Mouse (Mus musculus): ENCODE measurements around the gene Pkn3. TPM values are rescaled to one million over a fixed set of nuclear protein-coding genes. Genes with fewer than 3 reads are reported as not detected.
A peak's percentile ranks its signal among the peaks of the same experiment; 100 is the strongest.
"Not testable (repeated sequence)": the region's sequence is repeated elsewhere in the genome, so short reads cannot be mapped to it uniquely, and the experiment has no call there.

Gene Pkn3
- 1 to 10 TPM; 4.8 to 6.6 (median 5.8) TPM for total RNA-seq (2022)

- peak; percentile 83 for DNase-seq
Observed at GRCm38 (mm10) chr2:30077502-30078348, at the start of gene Pkn3. Gene Pkn3, plus strand, starts transcription at chr2:30077684.

DNA sequence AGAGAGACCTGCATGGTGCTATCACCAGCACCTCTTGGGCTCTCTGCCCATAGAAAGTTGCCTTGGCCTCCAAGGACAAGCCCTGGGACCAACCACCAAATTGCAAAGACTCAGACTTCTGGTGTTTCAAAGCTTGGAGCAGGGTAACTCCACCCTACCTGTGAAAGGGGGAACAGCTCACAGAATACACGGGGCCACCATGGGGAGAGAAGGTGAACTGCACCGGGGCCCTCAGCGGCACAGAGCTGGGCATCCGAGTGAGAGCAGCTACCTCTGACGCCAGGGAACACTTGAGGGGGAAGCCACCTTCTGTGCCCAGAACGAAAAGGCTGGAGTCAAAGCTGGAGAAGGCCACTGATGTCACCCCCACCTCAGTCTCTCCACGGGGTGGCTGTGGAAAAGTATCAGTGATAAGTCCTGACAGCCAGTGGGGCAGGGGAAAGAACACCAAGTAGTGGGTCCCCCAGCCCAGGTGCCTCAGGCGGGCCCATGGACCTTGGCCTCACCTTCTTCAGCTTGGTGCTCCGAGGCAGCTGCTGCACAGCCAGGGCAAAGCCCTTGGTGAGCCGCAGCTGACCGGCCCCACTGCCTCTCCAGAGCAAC, 45.1 kb upstream of the Pkn3 start:
- no peak for DNase-seq

GRCm38 (mm10) chr2:30032957-30033356, 44.5 kb upstream of the Pkn3 start:
- DNase-seq, result no peak

DNA sequence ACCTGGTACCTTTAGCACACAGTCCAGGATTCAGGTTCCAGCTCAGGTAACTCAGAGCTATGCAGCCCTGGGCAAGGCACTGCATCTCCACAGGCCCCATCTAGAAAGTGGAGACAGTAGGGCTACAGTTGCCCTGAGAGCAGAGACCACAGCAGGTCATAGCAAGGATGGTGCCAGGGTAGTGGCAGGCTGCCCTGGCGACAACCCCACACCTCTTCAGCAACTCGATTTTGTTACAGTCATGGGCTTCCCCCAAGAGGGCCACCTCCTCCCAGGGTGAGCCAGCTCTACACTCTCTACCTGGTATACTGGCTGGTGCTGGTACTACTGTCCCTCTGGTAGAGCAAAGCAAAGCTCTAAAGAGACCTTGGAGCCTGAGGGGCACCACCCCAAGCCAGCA, 39.7 kb upstream of the Pkn3 start:
- no peak for DNase-seq

GRCm38 (mm10) chr2:30038370-30038769, 39.1 kb upstream of the Pkn3 start:
- no peak for DNase-seq

GRCm38 (mm10) chr2:30039687-30040086, 37.8 kb upstream of the Pkn3 start:
- DNase-seq, result no peak

DNA sequence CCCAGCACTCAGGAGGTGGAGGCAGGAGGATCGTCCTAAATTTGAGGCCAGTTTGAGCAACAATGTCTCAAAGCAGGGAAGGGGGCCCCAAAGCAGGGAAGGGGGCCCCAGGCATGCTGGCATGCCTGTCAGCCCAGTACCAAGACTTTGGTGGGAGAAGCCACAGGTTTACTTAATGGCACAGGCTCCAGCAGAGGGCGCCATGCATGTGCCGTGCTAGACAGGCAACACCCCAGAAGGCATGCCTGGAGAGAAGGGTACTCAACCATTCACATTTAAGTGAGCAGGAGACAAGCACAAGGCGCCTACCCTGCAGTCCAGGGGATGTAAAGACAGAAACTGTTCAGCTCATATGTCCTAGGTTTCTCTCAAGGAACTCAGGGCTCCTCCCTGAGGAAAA, 35.0 kb upstream of the Pkn3 start:
- peak; percentile 57 for DNase-seq

- no peak for DNase-seq
Observed at GRCm38 (mm10) chr2:30044550-30044949, 32.9 kb upstream of the Pkn3 start.

DNA sequence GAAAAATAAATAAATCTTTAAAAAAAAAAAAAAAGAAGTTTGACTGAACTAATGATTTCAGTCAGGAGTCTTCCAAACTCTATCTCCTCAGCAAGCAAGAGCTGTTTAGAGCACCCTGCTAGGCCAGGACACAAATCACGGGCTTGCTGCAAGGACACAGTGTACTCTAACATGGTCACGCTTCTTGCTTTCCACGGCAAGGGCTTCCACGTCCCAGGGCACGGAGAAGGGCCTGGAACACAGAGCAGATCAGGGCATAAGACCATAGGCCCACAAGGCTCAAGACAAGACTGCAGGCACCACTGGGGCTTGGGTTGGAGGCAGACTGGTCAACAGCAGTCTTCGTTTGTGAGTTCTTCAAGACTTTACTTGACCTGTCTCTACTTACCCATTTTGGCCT, 30.4 kb upstream of the Pkn3 start:
- no peak for DNase-seq

- no peak for DNase-seq
Observed at GRCm38 (mm10) chr2:30048101-30048501, 29.4 kb upstream of the Pkn3 start.

DNA sequence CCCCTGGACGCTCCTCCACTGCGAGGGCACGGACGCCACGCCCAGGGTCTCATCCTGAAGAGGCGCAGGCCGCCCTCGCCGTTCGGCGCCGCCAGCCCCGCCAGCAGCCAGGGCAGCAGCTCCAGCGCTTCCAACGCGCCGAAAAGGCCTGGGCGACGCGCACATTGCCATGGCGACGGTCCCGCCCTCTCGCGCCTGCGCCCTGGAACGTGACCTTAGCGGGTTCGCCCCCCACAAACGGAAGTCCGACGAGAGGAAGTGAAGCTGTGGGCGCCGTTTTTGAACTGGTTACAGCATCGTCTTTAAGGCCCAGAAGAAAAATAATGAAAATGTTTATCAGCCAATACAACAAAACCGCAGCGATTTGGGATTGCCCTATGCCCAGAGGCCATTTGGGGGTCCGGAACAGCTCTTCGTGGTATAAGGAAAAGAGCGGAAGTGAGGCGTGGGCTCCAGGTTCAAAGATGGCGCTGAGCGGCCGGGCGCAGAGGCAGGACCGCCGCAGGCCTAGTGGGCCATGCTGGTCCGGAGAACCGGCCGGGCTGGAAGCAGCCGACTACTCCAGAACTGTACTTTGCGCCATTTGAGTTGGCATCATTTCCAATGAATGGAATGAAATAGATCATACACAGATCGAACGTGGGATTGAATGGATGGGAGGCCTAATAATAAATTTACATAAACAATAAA, 28.6 kb upstream of the Pkn3 start, which contains the start of gene Wdr34:
Wdr34 (minus strand) TSS at position 183 of the 690 bp plus-strand sequence.
- peak; percentile 96 for DNase-seq

DNA sequence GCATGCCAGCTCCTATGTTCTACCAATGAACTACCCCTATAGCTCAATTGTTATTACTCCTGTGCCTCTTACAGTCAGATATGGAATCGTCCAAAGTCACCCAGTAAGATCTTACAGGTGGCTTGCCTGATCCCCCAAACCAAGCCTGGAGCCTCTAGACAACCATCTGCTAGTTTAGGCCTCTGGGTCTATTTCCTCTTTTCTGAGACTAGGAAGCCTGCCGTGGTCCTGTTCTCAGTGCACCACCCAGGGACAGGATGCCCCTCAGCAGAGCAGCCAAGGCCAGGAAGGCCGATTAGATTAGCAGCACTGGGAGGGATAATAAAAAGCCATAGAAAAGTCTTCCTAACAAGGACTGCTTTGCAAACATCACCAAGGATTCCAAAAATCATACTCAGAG, 27.7 kb upstream of the Pkn3 start:
- no peak for DNase-seq

DNA sequence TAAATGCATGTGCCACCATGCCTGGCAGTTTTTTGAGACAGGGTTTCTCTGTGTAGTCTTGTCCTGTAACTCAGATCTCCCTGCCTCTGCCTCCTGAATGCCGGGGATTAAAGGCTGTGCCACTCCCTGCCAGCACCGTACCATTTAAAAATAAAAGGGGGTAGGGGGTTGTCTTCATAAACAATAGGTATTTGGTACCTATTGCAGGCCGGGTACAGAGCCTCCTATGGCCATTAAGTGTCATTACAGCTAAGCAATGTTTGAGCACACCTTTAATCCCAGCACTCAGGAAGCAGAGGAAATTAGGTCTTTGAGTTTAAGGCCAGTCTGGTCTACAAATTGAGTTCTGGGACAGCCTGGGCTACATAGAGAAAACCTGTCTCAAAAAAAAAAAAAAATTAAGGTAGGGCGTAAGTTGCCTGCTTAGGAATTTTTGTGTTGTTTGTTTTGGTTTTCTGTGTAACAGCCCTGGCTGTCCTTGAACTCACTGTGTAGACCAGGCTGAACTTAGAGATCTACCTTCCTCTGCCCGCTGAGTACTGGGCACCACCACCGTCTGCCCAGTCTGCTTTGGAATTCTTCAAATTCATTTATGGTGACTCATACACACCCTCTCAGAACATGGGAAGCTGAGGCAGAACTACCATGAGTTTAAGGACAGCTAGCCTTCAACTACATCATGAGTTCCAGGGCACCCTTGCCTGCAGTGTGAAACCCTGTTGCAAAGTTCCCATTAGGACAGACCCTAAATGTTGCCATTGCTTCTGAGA, 25.3 kb upstream of the Pkn3 start:
- no peak for DNase-seq

DNA sequence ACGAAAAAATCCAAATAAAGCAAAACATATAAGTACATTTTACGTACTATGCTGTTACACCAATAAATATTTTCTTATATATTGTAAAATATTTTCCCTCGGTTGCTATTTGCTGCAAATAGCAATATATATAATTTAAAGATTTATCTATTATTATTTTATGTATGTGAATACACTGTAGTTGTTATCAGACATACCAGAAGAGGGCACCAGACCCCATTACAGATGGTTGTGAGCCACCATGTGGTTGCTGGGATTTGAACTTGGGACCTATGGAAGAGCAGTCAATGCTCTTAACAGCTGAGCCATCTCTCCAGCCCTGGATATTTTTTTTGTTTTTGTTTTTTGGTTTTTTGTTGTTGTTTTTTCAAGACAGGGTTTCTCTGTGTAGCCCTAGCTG, 22.2 kb upstream of the Pkn3 start:
- not testable (repeated sequence) for DNase-seq

GRCm38 (mm10) chr2:30056736-30057135, 20.7 kb upstream of the Pkn3 start:
- DNase-seq, result peak; percentile 51

GRCm38 (mm10) chr2:30057223-30057904, 20.1 kb upstream of the Pkn3 start, which contains the start of gene Set:
Gene Set, plus strand, starts transcription at chr2:30057378.
- peak; percentile 66 for DNase-seq

DNA sequence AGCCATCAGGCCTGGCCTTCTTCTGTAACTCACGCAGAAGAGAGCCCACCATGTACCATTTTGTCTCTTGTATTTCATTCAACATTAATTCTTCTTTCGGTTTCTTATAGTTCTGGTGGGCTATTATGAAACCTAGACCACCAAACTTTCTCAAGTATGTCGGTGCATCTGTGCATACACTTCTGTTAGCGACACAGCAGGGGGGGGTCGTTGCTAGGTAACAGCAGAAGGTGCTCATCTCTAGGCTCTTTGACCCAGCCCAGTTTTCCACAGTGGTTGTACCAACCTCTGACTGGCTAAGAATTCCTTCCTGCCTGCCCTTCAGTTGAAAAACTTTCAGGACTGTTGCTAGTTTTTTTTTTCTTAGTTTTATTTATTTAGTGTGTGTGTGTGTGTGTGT, 19.1 kb upstream of the Pkn3 start:
- DNase-seq, result no peak

DNA sequence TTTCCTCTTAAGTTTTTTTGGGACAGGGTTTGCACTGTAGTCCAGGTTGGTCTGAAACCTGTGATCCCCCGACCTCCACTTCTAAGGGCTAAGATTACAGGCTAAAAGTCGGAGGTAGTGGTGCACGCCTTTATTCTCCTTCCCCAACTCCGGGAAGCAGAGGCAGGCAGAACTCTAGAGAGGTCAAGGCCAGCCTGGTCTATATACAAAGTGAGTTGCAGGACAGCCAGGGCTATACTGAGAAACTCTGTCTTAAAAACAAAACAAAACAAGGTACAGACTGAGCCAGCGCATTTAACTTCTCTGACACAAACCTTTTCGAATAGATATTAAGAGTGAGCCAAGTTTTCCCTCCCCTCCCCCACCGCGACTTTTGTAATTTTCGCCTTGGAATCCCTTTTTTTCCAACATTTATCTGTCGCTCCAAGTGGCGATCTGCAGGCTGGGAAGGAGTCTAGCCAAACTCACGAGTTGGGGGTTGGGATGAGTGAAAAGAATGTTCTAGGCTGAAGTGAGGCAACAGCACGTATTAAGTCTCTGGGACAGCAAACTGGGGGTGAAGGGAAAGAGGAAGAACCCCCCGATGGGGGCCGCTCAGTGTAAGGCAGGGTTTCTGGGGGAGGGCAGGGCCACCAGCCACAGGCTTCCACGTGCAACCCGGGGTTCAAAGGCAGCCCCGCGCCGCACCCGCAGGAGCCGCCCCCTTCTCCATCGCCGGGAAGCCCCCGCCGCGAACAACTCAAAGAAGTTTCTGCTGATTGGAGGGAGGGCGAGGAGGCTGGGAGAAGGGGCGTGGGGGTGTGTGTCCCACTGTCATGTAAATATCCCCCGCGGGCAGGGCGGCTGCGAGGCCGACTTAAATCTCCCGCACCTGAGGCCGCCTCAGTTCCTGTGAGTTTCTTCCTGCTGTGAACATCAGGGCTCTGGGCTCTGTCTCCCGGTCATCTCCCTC, 16.0 kb upstream of the Pkn3 start:
- peak; percentile 48 for DNase-seq

DNA sequence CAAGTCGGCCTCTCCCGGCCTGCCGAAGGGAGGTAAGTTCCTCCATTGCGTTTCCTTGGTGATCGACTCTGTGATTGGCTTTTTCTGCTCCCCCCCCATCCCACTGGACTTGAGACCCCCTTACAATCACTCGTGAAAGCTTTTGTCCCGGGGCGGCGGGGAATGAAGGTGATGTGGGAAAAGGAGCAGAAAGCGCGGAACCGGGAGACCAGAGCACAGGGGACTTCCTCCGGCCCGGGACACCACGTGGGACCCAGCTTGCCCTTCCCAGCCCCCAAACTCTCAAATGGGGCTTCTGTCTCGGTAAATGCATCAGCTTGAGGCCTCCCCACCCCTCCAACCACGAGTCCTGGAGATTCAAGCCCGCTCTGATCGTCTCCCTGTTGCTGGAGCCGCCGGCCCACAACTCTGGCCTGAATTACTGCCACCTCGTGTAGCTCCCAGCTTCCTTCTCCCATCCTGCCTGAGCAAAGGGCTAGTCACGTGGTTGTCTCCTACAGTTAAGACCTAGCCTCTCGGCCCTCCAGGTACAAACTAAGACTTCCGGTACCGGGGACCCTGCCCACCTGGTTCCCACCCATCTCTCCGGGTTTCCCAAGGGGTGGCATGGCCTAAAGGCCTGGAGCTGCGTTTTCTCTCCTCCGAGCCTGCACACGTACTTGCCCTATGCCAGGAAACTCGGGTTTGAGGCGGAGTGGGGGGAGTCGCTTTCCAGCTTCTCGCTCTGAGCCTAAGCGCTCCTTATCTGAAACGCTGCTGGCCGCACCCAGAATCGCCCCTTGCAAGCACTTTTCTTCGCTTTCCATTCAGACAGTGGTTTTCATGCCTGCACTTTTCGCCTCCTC, 15.0 kb upstream of the Pkn3 start:
- peak; percentile 61 for DNase-seq

DNA sequence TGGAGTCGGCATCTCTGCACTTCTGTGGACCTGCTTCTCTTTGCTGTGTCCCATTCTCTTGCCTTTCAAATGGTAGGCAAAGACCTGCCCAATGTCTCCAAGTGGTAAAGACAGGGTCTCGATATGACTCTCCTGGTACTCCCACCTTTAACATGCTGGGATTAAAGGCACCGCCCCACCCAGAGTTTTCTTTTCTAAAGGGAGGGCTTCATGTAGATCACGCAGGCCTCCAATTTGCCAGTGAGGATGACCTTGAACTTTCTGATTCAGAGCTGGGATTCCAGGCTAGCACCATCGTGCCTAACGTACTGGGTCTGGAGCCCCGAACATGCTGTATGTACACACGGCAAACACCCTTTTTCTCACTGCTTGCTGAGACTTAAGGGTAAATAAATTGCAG, 14.2 kb upstream of the Pkn3 start:
- peak; percentile 62 for DNase-seq

All from adrenal gland, adult 8-10 months (tissue).